Mouse (Mus musculus): ENCODE results near the gene Plcb4.
A peak's percentile ranks its signal among the peaks of the same experiment; 100 is the strongest.

Plcb4 gene

GRCm38 (mm10) chr2:135855890-135856490 lies 197.2 kb downstream of the Plcb4 start:
- DNase-seq (ENCODE audit: low read depth) = no peak

GRCm38 (mm10) chr2:135856826-135857225 lies 198.0 kb downstream of the Plcb4 start:
- DNase-seq (ENCODE audit: low read depth) = no peak

- DNase-seq (ENCODE audit: low read depth) = no peak
Measured at GRCm38 (mm10) chr2:135861531-135862488, 203.0 kb downstream of the Plcb4 start.

- no peak for DNase-seq (ENCODE audit: low read depth)
Measured at GRCm38 (mm10) chr2:135862489-135863390, 203.9 kb downstream of the Plcb4 start.

GRCm38 (mm10) chr2:135863391-135864076 lies 204.7 kb downstream of the Plcb4 start:
- DNase-seq (ENCODE audit: low read depth) = no peak

- no peak for DNase-seq (ENCODE audit: low read depth)
Measured at GRCm38 (mm10) chr2:135866421-135866820, 207.6 kb downstream of the Plcb4 start.

- no peak for DNase-seq (ENCODE audit: low read depth)
Measured at GRCm38 (mm10) chr2:135866838-135867237, 208.0 kb downstream of the Plcb4 start.

GRCm38 (mm10) chr2:135869637-135870036 lies 210.8 kb downstream of the Plcb4 start:
- no peak for DNase-seq (ENCODE audit: low read depth)

GRCm38 (mm10) chr2:135873146-135873545 lies 214.3 kb downstream of the Plcb4 start:
- DNase-seq (ENCODE audit: low read depth) = no peak

- DNase-seq (ENCODE audit: low read depth) = no peak
Measured at GRCm38 (mm10) chr2:135873761-135874160, 214.9 kb downstream of the Plcb4 start.

- DNase-seq (ENCODE audit: low read depth) = no peak
Measured at GRCm38 (mm10) chr2:135875549-135875948, 216.7 kb downstream of the Plcb4 start.

GRCm38 (mm10) chr2:135879356-135879755 lies 220.5 kb downstream of the Plcb4 start:
- no peak for DNase-seq (ENCODE audit: low read depth)

- DNase-seq (ENCODE audit: low read depth) = no peak
Measured at GRCm38 (mm10) chr2:135880269-135880760, 221.5 kb downstream of the Plcb4 start.

GRCm38 (mm10) chr2:135883359-135883758 lies 224.5 kb downstream of the Plcb4 start:
- DNase-seq (ENCODE audit: low read depth) = no peak

- no peak for DNase-seq (ENCODE audit: low read depth)
Measured at GRCm38 (mm10) chr2:135884534-135885180, 225.8 kb downstream of the Plcb4 start.

- no peak for DNase-seq (ENCODE audit: low read depth)
Measured at GRCm38 (mm10) chr2:135885607-135886006, 226.8 kb downstream of the Plcb4 start.

- DNase-seq (ENCODE audit: low read depth) = peak; percentile 16
Measured at GRCm38 (mm10) chr2:135886081-135886679, 227.4 kb downstream of the Plcb4 start.

GRCm38 (mm10) chr2:135887805-135888204 lies 229.0 kb downstream of the Plcb4 start:
- no peak for DNase-seq (ENCODE audit: low read depth)

GRCm38 (mm10) chr2:135888206-135888605 lies 229.4 kb downstream of the Plcb4 start:
- DNase-seq (ENCODE audit: low read depth) = no peak

- DNase-seq (ENCODE audit: low read depth) = no peak
Measured at GRCm38 (mm10) chr2:135888767-135889166, 230.0 kb downstream of the Plcb4 start.

Measured in naive thymus-derived CD4-positive, alpha-beta T cell, adult 2 months (primary cell).